Mouse (Mus musculus): ENCODE measurements at regions not wholly inside any gene's neighbourhood (a gene's known extent, or its start where the extent isn't known, plus 50 kb on each side); places are given as distances from the start of the nearest gene placed in this dataset.

GRCm38 (mm10) chr5:101146345-101146744, 300.8 kb downstream of the Gpat3 start:
- TF ChIP-seq CTCF (conservative IDR thresholded peaks at IDR 0.05; ENCODE audit: insufficient read depth, insufficient read length, low read depth, low read length) (no peak), POLR2A (IDR thresholded peaks at IDR 0.05; ENCODE audit: low read depth, low read length) (no peak)
